Mouse (Mus musculus) neural tube, embryonic 14.5 days (tissue): ENCODE data around the gene Scd4. TPM values are rescaled to one million over a fixed set of nuclear protein-coding genes. Genes with fewer than 3 reads are reported as not detected.
A peak's percentile ranks its signal among the peaks of the same experiment; 100 is the strongest.

Source experiments
- ATAC-seq: fragments of 200-750 bp; cut with Nextera tagmentation; 2 replicates; pipeline ENCODE4 v1.8.0; 2017; ENCODE audit warnings: low read depth, mild to moderate bottlenecking, moderate TSS enrichment, moderate library complexity
- H3K27ac ChIP-seq: fragments of 300-500 bp; sonication (generic); 2 replicates; pipeline ENCODE4 v1.5.1; 2014; ENCODE audit warnings: low read depth, mild to moderate bottlenecking, control low read depth, low read length, moderate library complexity, mixed read lengths
- H3K27me3 ChIP-seq: fragments of 300-500 bp; sonication (generic); 2 replicates; pipeline ENCODE4 v1.6.1; 2014; ENCODE audit warnings: low read length; ENCODE audit not compliant: control insufficient read depth, insufficient read depth
- H3K36me3 ChIP-seq: fragments of 300-500 bp; sonication (generic); 2 replicates; pipeline ENCODE4 v1.6.1; 2014; ENCODE audit warnings: low read length, mixed read lengths; ENCODE audit not compliant: control insufficient read depth, insufficient read depth
- H3K4me1 ChIP-seq: fragments of 300-500 bp; sonication (generic); 2 replicates; pipeline ENCODE4 v1.6.1; 2014; ENCODE audit warnings: low read length; ENCODE audit not compliant: control insufficient read depth, insufficient read depth
- H3K4me2 ChIP-seq: fragments of 300-500 bp; sonication (generic); 2 replicates; pipeline ENCODE4 v1.6.1; 2014; ENCODE audit warnings: mild to moderate bottlenecking, low read depth, low read length, control low read depth
- H3K4me3 ChIP-seq: fragments of 300-500 bp; sonication (generic); 2 replicates; pipeline ENCODE4 v1.5.1; 2014; ENCODE audit warnings: low read depth, low read length, control low read depth, mixed read lengths
- H3K9ac ChIP-seq: fragments of 300-500 bp; sonication (generic); replicated peaks from 2 replicates; pipeline ENCODE4 v1.6.1; 2014; ENCODE audit warnings: low read depth, mild to moderate bottlenecking, control low read depth, low read length, mixed read lengths
- H3K9me3 ChIP-seq: fragments of 300-500 bp; sonication (generic); 2 replicates; pipeline ENCODE4 v1.6.1; 2016; ENCODE audit warnings: low read length; ENCODE audit not compliant: control insufficient read depth
- WGBS: fragments of 180-500 bp; shearing (Covaris S2); extraction: QIAGEN DNeasy Blood & Tissue Kit; methylation state at CpG from one replicate; pipeline ENCODE4 v1.1.7; 2014; 5-methylcytosine and 5-hydroxymethylcytosine counted together
- microRNA-seq: library from miRNA; unstranded; fragments of <30 nt; microRNA quantifications from one replicate; pipeline ENCODE4, GENCODE M21; 2016
- polyA plus RNA-seq: library from polyadenylated mRNA; unstranded; fragments of >200 nt; fragmentation: Nextera tagmentation; extraction: Ambion mirVana; gene quantifications from 2 replicates; pipeline ENCODE4 v1.2.1, GENCODE M21; 2014

Gene Scd4
- polyA plus RNA-seq, 1 experiment from 2014 or later: 0.13 TPM

DNA sequence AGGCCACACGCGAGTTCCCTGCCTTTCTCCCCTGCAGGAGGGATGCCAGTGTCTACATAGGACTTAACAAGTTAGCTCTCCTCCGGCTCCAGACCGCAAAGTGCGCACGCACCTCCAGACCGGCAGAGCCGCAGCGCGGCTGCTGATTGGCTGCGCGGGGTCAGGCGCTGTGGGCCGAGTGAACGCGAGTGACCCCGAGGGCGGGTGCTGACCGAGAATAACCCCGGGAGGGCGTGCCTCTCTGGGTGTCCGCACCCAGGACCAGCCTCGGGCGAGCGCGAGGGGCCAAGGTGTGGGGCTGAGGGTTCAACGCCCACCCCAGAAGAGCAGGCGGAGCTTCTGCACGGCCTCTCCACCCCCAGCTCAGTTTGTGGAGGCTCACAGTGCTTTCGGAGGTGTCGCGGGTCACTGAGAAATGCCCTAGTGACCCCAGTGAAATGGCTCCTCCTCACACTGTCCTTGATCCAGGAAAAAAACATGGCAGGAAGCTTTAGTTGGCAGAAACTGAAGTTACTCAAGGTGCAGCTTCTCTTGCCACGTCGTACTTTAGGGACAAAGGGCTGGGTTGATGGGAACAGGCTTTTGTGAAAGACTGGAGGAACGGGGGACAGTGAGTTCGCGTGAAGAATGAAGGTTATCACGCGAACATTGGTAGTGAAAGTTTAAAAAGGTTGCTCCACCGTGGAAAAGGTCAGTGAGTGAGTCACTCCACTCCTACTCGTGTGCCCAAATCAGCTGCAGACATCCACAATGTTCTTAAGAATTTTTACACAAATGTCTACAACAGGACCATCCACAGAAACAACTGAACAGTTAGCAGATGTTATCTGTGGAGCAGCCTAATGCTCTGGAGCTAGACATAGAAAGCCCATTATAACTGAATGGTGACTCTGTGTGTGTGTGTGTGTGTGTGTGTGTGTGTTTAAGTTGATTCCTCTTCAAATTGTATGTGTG is 55.9 kb downstream of the Scd4 start:
- 4% methylated on average over 41 of the region's 41 CpGs for WGBS
- Histone ChIP-seq H3K4me1 (0 out of 2 replicates have a peak, but pooled peaks cover 10% of the 10 kb centered on the region), H3K27me3 (no peaks in the 10 kb centered on the region), H3K27ac (peak overlapping the region; percentile 83), H3K4me2 (peak overlapping the region; percentile 89), H3K9ac (peak overlapping the region; percentile 69), H3K9me3 (no peaks in the 10 kb centered on the region), H3K4me3 (peak overlapping the region; percentile 62), H3K36me3 (no peaks in the 10 kb centered on the region)
- peak; percentile 98 for ATAC-seq

DNA sequence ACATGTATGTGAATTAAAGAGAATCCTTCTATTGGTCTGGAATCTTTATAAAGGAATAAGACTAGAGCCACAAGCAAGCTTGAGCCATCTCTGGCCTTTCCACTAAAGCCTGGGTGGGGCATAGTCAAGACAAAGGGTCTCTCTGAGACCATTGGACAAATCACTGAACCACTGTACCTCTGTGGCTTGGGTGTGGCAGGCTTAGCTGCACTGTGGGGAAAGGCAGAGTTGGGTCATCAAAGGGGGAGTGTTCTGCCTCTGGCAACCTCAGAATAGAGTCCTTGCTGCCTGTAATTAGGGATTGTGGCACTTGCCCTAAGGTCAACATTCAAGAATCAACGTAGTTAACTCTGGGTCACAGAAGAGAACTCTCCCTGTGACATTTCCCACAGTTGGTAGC is 56.6 kb downstream of the Scd4 start:
- no peaks in the 10 kb centered on the region for H3K9me3 ChIP-seq
- no peaks in the 10 kb centered on the region for H3K27me3 ChIP-seq
- H3K9ac ChIP-seq: no peak overlapping the region
- no peak overlapping the region for H3K27ac ChIP-seq
- no peak overlapping the region for H3K4me2 ChIP-seq
- 0 out of 2 replicates have a peak, but pooled peaks cover 10% of the 10 kb centered on the region for H3K4me1 ChIP-seq
- H3K36me3 ChIP-seq: no peaks in the 10 kb centered on the region
- H3K4me3 ChIP-seq: no peak overlapping the region
- ATAC-seq: no peak
- WGBS: 6% methylated on average over 1 of the region's 1 CpGs

DNA sequence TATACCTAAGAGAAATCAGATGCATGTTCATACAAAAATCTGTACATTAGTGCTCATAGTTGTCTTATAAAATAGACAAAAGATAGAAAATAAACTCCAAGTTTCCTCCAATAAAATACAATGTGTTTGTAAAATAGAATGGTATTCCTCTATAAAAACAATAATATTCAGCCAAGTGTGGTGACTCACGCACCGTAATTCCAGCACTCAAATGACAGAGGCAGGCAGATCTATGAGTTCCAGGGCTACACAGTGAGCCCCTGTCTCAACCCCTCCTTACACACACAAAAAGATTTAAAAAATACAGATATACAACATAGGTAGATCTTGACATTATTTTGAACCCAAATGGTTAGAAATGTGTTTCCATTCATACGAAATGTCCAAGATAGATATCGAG is 59.0 kb downstream of the Scd4 start:
- Histone ChIP-seq H3K36me3 (no peaks in the 10 kb centered on the region), H3K9me3 (no peaks in the 10 kb centered on the region), H3K4me3 (no peak overlapping the region), H3K9ac (no peak overlapping the region), H3K4me2 (no peak overlapping the region), H3K27me3 (no peaks in the 10 kb centered on the region), H3K4me1 (0 out of 2 replicates have a peak, but pooled peaks cover 10% of the 10 kb centered on the region), H3K27ac (no peak overlapping the region)
- WGBS: 94% methylated on average over 4 of the region's 4 CpGs
- no peak for ATAC-seq

DNA sequence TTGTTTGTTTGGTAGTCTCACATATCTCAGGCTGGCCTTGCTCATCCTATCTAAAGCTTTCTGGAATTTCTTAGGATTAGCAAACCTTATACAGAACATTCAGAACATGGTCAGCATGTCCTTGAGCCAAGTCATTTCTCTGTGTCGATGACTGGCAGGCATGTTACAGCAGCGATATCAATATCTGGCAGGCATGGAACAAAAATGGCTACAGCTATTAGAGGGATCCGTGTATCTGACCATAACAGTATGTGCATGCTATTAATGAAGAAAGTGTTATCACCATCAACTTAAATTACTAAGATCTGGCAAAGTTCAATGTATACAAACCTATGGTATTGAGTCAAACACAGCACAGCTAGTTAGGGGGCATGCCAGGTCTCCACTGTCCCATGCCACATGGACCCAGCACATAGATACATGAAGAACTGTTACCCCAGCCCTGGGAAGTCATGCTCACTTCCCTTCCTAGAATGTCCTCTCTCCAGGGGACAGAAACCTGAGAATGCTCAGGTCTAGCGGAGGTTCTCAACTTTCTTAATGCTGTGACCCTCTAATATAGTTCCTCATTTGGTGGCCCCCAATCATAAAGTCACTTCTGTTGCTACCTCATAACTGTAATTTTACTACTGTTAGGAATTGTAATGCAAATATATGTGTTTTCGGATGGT is 59.6 kb downstream of the Scd4 start:
- 87% methylated on average over 5 of the region's 5 CpGs for WGBS
- Histone ChIP-seq H3K27me3 (no peaks in the 10 kb centered on the region), H3K9me3 (no peaks in the 10 kb centered on the region), H3K4me3 (no peak overlapping the region), H3K4me2 (no peak overlapping the region), H3K4me1 (0 out of 2 replicates have a peak, but pooled peaks cover 10% of the 10 kb centered on the region), H3K9ac (no peak overlapping the region), H3K27ac (no peak overlapping the region), H3K36me3 (no peaks in the 10 kb centered on the region)
- no peak for ATAC-seq

DNA sequence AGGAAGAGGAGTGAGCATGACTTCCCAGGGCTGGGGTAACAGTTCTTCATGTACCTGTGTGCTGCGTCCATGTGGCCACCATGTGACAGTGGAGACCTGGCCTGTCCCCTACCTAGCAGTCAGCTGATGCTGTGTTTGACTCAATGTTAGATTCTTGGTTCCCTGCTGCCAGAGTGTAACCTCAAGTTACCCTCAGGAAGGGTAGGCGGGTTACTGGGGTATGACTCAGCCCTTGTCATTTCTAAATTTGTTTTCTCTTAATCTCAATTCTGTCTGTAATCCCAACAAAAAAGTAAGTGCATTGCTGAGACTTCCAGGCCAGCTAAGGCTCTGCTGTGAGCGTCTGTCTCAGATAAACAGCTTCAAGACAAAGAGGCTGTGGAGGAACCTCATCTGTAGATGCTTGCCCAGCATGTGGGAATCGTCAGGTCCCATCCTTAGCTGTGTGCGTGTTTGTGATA is 61.1 kb downstream of the Scd4 start:
- Histone ChIP-seq H3K9ac (no peak overlapping the region), H3K4me1 (0 out of 2 replicates have a peak, but pooled peaks cover 2% of the 10 kb centered on the region), H3K36me3 (no peaks in the 10 kb centered on the region), H3K4me3 (no peak overlapping the region), H3K27ac (no peak overlapping the region), H3K27me3 (no peaks in the 10 kb centered on the region), H3K9me3 (no peaks in the 10 kb centered on the region), H3K4me2 (no peak overlapping the region)
- ATAC-seq: no peak
- 85% methylated on average over 5 of the region's 5 CpGs for WGBS

DNA sequence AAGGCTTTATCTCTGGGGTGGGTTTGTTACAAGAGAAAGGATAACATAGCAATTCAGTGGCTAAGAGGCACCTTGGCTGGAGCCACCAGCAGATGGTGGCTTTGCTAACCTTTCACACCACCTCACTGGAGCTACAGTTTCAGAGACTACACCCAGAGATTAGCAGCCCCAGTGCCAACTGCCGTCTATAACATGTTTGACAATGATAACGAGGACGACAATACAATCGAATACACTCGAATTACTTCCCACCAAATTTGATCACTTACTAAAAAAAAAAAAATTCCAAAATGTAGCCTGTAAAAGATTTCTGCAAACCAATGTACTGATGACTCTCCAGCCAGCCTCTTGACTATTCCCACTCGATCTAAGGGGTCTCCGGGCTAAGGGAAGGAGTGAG is 62.1 kb downstream of the Scd4 start:
- H3K9ac ChIP-seq: no peak overlapping the region
- no peak for ATAC-seq
- 0 out of 2 replicates have a peak, but pooled peaks cover 3% of the 10 kb centered on the region for H3K36me3 ChIP-seq
- no peak overlapping the region for H3K4me3 ChIP-seq
- H3K4me2 ChIP-seq: no peak overlapping the region
- H3K27ac ChIP-seq: no peak overlapping the region
- WGBS: 93% methylated on average over 7 of the region's 7 CpGs
- no peaks in the 10 kb centered on the region for H3K4me1 ChIP-seq
- no peaks in the 10 kb centered on the region for H3K27me3 ChIP-seq
- no peaks in the 10 kb centered on the region for H3K9me3 ChIP-seq

Small RNA genes lying within 50 kb of the gene (microRNA-seq; reads per million reads assigned to microRNA genes)
- gene Mir5114: not detected

Other genes starting within 250 kb of the Scd4 start
- 68.8 and 70.0 TPM in 2 replicates for gene Chuk, start 225.6 kb upstream of the Scd4 start, polyA plus RNA-seq
- 32.2 and 35.6 TPM in 2 replicates for gene Cwf19l1, start 197.2 kb upstream of the Scd4 start, polyA plus RNA-seq
- gene Bloc1s2, start 186.6 kb upstream of the Scd4 start, polyA plus RNA-seq: 178 and 189 TPM in 2 replicates
- 3.0 and 4.0 TPM in 2 replicates for gene Pkd2l1, start 140.7 kb upstream of the Scd4 start, polyA plus RNA-seq
- 4.0 and 4.3 TPM in 2 replicates for gene Scd3, start 129.8 kb upstream of the Scd4 start, polyA plus RNA-seq
- 293 and 373 TPM in 2 replicates for gene Scd2, start 39.4 kb upstream of the Scd4 start, polyA plus RNA-seq
- 7.6 and 10.9 TPM in 2 replicates for gene Scd1, start 74.8 kb downstream of the Scd4 start, polyA plus RNA-seq
- gene Wnt8b, start 160.4 kb downstream of the Scd4 start, polyA plus RNA-seq: 0.12 TPM in 1 of 2 replicates, not detected in the other
- 0.17 and 0.40 TPM in 2 replicates for gene Sec31b, start 212.8 kb downstream of the Scd4 start, polyA plus RNA-seq
- gene Gm20538, start 219.7 kb downstream of the Scd4 start, polyA plus RNA-seq: not detected in 2 replicates
- gene Ndufb8, start 222.3 kb downstream of the Scd4 start, polyA plus RNA-seq: 678 and 806 TPM in 2 replicates
- 21.0 and 28.2 TPM in 2 replicates for gene Hif1an, start 229.8 kb downstream of the Scd4 start, polyA plus RNA-seq